Mouse (Mus musculus): ENCODE measurements around the gene Hmga2. TPM values are rescaled to one million over a fixed set of nuclear protein-coding genes. Genes with fewer than 3 reads are reported as not detected.
A peak's percentile ranks its signal among the peaks of the same experiment; 100 is the strongest.

The Hmga2 gene
- polyA plus RNA-seq, 2 experiments, result 32.0 to 75.5 TPM

- Histone ChIP-seq H3K27ac (replicated peaks; ENCODE audit: low read depth, low read length) (peak overlapping the region; percentile 52; the same call in 1 of the 2 replicates), H3K9ac (ENCODE audit: low read depth, low read length, severe bottlenecking) (no peak overlapping the region), H3K27me3 (ENCODE audit: control insufficient read depth, insufficient read depth, low read length) (no peaks in the 10 kb centered on the region), H3K4me3 (replicated peaks; ENCODE audit: low read length) (no peak overlapping the region), H3K4me2 (replicated peaks; ENCODE audit: low read depth, low read length, severe bottlenecking) (no peak overlapping the region), H3K4me1 (ENCODE audit: control insufficient read depth, insufficient read depth, low read length) (peaks cover 55% of the 10 kb centered on the region), H3K36me3 (ENCODE audit: control insufficient read depth, insufficient read depth, low read length) (peaks cover 27% of the 10 kb centered on the region; the same call in 1 of the 2 replicates), H3K9me3 (ENCODE audit: control insufficient read depth, low read length) (no peaks in the 10 kb centered on the region)
- DNase-seq (ENCODE audit: low spot score) (no peak), ATAC-seq (ENCODE audit: low FRiP score, low read depth) (no peak)
- 29% methylated on average over 5 of the region's 5 CpGs for WGBS
- no peak for TF ChIP-seq POLR2A (IDR thresholded peaks at IDR 0.05; ENCODE audit: borderline replicate concordance, extremely low read depth, insufficient read depth, insufficient read length)
Observed at GRCm38 (mm10) chr10:120417116-120417487, 59.2 kb downstream of the Hmga2 start.

GRCm38 (mm10) chr10:120416628-120417027 is 59.6 kb downstream of the Hmga2 start:
- TF ChIP-seq POLR2A (IDR thresholded peaks at IDR 0.05; ENCODE audit: borderline replicate concordance, extremely low read depth, insufficient read depth, insufficient read length), result no peak
- Histone ChIP-seq H3K27ac (replicated peaks; ENCODE audit: low read depth, low read length) (no peak overlapping the region), H3K9me3 (ENCODE audit: control insufficient read depth, low read length) (no peaks in the 10 kb centered on the region), H3K27me3 (ENCODE audit: control insufficient read depth, insufficient read depth, low read length) (no peaks in the 10 kb centered on the region), H3K36me3 (ENCODE audit: control insufficient read depth, insufficient read depth, low read length) (peaks cover 27% of the 10 kb centered on the region; the same call in 1 of the 2 replicates), H3K4me1 (ENCODE audit: control insufficient read depth, insufficient read depth, low read length) (peaks cover 51% of the 10 kb centered on the region), H3K4me2 (replicated peaks; ENCODE audit: low read depth, low read length, severe bottlenecking) (no peak overlapping the region), H3K4me3 (replicated peaks; ENCODE audit: low read length) (no peak overlapping the region), H3K9ac (ENCODE audit: low read depth, low read length, severe bottlenecking) (no peak overlapping the region)
- 59% methylated on average over 12 of the region's 12 CpGs for WGBS
- ATAC-seq (ENCODE audit: low FRiP score, low read depth) (no peak), DNase-seq (ENCODE audit: low spot score) (no peak)

- DNase-seq (ENCODE audit: low spot score), result no peak
- H3K4me2 ChIP-seq (replicated peaks; ENCODE audit: low read depth, low read length, severe bottlenecking), result no peak overlapping the region
- H3K27me3 ChIP-seq (ENCODE audit: control insufficient read depth, insufficient read depth, low read length), result no peaks in the 10 kb centered on the region
- H3K36me3 ChIP-seq (ENCODE audit: control insufficient read depth, insufficient read depth, low read length), result peaks cover 29% of the 10 kb centered on the region; the same call in 1 of the 2 replicates
- no peaks in the 10 kb centered on the region for H3K9me3 ChIP-seq (ENCODE audit: control insufficient read depth, low read length)
- 66% methylated on average over 5 of the region's 5 CpGs for WGBS
- no peak for ATAC-seq (ENCODE audit: low FRiP score, low read depth)
- H3K27ac ChIP-seq (replicated peaks; ENCODE audit: low read depth, low read length), result no peak overlapping the region
- peaks cover 20% of the 10 kb centered on the region for H3K4me1 ChIP-seq (ENCODE audit: control insufficient read depth, insufficient read depth, low read length)
- TF ChIP-seq POLR2A (IDR thresholded peaks at IDR 0.05; ENCODE audit: borderline replicate concordance, extremely low read depth, insufficient read depth, insufficient read length), result no peak
- no peak overlapping the region for H3K9ac ChIP-seq (ENCODE audit: low read depth, low read length, severe bottlenecking)
- no peak overlapping the region for H3K4me3 ChIP-seq (replicated peaks; ENCODE audit: low read length)
Observed at GRCm38 (mm10) chr10:120412215-120412614, 64.1 kb downstream of the Hmga2 start.

GRCm38 (mm10) chr10:120410958-120411357 is 65.3 kb downstream of the Hmga2 start:
- no peak overlapping the region for H3K4me2 ChIP-seq (replicated peaks; ENCODE audit: low read depth, low read length, severe bottlenecking)
- peak; percentile 66; the same call in 1 of the 2 replicates for ATAC-seq (ENCODE audit: low FRiP score, low read depth)

GRCm38 (mm10) chr10:120409131-120409530 is 67.1 kb downstream of the Hmga2 start:
- 81% methylated on average over 9 of the region's 9 CpGs for WGBS
- peaks cover 24% of the 10 kb centered on the region for H3K4me1 ChIP-seq (ENCODE audit: control insufficient read depth, insufficient read depth, low read length)
- no peak for ATAC-seq (ENCODE audit: low FRiP score, low read depth)

More at GRCm38 (mm10) chr10:120410958-120411357, 65.3 kb downstream of the Hmga2 start:
- TF ChIP-seq POLR2A (IDR thresholded peaks at IDR 0.05; ENCODE audit: borderline replicate concordance, extremely low read depth, insufficient read depth, insufficient read length), result no peak
- no peaks in the 10 kb centered on the region for H3K27me3 ChIP-seq (ENCODE audit: control insufficient read depth, insufficient read depth, low read length)
- DNase-seq (ENCODE audit: low spot score), result no peak
- H3K36me3 ChIP-seq (ENCODE audit: control insufficient read depth, insufficient read depth, low read length), result peaks cover 27% of the 10 kb centered on the region; the same call in 1 of the 2 replicates
- H3K9ac ChIP-seq (ENCODE audit: low read depth, low read length, severe bottlenecking), result no peak overlapping the region
- H3K27ac ChIP-seq (replicated peaks; ENCODE audit: low read depth, low read length), result no peak overlapping the region
- 71% methylated on average over 4 of the region's 4 CpGs for WGBS
- peaks cover 17% of the 10 kb centered on the region for H3K4me1 ChIP-seq (ENCODE audit: control insufficient read depth, insufficient read depth, low read length)
- no peaks in the 10 kb centered on the region for H3K9me3 ChIP-seq (ENCODE audit: control insufficient read depth, low read length)
- no peak overlapping the region for H3K4me3 ChIP-seq (replicated peaks; ENCODE audit: low read length)

More at GRCm38 (mm10) chr10:120409131-120409530, 67.1 kb downstream of the Hmga2 start:
- H3K27me3 ChIP-seq (ENCODE audit: control insufficient read depth, insufficient read depth, low read length), result no peaks in the 10 kb centered on the region
- DNase-seq (ENCODE audit: low spot score), result no peak
- H3K4me3 ChIP-seq (replicated peaks; ENCODE audit: low read length), result no peak overlapping the region
- 0 out of 2 replicates have a peak, but pooled peaks cover 11% of the 10 kb centered on the region for H3K36me3 ChIP-seq (ENCODE audit: control insufficient read depth, insufficient read depth, low read length)
- H3K9ac ChIP-seq (ENCODE audit: low read depth, low read length, severe bottlenecking), result no peak overlapping the region
- no peak for TF ChIP-seq POLR2A (IDR thresholded peaks at IDR 0.05; ENCODE audit: borderline replicate concordance, extremely low read depth, insufficient read depth, insufficient read length)
- H3K9me3 ChIP-seq (ENCODE audit: control insufficient read depth, low read length), result no peaks in the 10 kb centered on the region
- H3K4me2 ChIP-seq (replicated peaks; ENCODE audit: low read depth, low read length, severe bottlenecking), result no peak overlapping the region
- no peak overlapping the region for H3K27ac ChIP-seq (replicated peaks; ENCODE audit: low read depth, low read length)
